Mouse (Mus musculus) urinary bladder, postnatal 25 days (tissue): Measurements from ENCODE around the gene Zyg11b.

Experiments
- DNase-seq: peaks from one replicate; pipeline ENCODE4 v3.0.0; 2022; ENCODE audit warnings: low spot score

Gene Zyg11b

DNA sequence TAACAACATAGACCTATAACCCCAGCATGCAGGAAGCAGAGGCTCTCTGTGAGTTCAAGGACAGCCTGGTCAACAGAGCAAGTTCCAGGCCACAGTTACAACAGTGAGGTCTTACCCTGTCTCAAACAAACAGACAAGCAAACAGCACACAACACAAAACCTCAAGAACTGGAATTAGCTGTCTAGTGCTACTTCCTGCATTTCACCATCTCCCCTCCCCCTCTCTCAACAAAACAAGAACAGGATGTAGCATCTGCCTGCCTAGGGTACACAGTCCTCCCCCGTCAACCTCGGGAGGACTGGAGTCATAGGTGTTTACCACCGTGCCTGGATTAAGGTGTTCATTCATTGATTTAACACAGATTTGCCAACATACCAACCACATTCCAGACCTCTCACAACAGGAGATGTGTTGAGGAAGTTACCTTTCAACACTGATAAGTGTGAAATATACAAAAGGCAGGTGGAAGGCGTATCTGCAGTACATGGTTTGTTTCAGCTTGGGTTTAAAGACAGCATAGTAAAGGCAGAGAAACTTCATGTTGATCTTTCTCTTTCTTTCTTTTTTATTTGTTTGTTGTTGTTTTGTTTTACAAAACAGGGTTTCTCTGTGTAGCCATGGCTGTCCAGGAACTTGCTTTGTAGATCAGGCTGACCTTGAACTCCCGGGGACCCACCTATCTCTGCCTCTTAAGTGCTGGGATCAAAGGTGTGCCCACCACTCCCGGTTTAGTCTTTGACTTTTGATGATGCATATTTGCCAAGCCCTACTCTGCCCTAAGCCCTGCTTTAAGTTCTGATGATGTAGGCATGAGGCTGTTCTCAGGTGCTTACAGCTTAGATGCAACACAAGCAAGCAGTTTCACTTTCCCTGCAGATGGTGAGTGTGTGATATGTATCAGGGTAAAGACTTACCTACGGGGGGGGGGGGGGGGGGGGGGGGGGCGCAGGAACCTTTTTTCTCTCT lies 18.0 kb upstream of the Zyg11b start:
- no peak for DNase-seq

DNA sequence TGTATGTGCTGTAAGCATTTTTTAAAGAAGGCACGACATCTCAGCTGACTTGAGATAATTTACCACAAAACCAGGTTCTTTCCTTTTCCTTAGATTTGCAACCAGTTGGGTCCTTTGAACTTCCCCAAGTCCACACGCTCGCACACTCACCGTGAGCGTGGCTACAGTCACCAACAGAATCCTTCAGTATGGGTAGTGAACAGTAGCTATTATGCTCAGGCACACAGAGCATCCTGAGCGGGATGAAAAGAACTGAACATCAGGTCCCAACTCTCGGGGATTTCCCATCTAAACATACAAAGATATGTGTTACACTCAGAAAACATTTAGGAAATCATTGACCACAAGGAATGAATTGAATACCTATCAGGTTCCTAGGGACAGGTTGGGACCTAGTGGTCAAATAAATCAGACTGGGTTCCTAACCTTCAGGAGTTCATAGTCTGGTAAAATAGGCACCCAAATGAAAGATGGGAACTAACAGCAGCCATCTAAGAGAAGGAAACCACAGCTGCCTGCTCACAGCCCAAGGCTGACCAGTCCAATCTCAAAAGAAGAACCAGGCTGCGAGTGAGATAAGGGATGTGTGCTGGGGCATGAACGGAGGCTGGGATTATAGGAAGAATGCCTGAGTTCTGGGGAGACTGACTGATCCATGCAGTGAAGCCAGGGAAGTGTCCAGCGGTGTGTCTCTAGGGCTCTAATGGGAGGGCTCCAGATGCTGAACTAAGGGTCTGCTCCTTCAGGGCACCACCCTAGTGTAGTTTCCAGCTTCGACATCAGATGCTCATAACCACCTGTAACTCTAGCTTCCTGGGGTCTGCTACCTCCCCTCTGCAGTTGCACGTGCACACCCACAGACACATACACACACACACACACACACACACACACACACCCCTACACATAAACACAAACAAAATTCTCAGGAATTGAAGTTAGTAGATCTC lies 17.0 kb upstream of the Zyg11b start:
- no peak for DNase-seq

DNA sequence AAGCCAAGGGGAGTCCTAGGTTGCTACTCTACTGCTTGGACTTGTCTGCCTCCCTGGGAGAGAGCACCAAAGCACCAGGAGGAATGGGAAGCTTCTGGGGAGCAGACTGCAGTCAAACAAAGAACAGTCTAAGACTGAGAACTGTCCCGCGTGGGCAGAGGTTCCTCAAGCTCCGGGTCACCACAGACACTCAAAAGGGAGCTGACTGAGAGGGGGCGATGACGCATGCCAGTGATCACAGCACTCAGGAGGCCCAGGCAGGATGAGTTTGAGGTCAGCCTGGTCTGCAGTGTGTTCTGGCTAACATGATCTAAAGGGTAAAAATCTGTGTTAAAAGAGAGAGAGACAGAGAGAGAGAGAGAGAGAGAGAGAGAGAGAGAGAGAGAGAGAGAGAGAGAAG lies 13.1 kb upstream of the Zyg11b start:
- DNase-seq, result no peak

DNA sequence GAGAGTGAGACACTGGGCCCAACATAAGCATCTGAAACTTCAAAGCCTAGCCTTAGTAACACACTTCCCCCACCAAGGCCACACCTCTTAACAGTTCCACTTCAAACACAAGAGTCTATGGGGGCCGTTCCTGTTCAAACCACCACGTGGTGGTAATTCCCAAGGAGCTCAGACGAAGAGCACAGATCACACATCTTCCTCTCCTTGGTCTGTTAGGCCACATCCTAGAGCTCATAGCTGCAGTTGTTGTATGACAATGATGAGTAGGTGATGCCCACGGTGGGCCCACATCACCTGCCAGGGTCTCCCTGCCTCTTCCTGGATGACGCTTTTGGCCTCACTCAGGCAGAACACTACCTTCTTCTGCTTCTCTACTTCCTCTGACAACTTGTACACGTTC lies 9.8 kb upstream of the Zyg11b start:
- DNase-seq, result no peak

DNA sequence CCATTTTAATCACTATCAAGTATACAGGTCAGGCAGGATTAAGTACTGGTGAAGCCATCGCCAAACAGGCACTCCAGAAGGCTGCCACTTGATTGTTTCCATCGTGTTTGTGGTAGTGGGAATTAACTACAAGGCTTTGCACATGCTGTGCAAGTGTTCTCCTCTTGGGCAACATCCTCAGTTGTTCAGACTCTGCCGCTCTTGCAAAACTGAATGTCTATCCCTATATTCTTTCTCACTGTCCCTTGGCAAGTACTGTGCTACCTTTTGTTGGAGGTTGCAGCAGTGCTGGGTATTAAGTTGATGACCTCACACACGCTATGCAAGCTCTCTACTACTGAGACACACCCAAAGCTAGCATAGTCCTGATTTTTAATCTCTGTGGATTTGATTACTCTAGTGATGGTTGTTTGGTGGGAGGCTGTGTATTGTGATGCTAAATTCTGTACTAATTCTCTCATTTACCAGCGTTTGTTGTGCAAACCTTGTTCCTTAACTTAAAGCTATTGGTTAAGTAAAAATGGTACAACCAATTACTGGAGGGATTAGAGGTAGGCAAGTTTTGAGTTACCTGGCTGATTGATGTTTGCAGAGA lies 1.5 kb upstream of the Zyg11b start:
- DNase-seq, result no peak

DNA sequence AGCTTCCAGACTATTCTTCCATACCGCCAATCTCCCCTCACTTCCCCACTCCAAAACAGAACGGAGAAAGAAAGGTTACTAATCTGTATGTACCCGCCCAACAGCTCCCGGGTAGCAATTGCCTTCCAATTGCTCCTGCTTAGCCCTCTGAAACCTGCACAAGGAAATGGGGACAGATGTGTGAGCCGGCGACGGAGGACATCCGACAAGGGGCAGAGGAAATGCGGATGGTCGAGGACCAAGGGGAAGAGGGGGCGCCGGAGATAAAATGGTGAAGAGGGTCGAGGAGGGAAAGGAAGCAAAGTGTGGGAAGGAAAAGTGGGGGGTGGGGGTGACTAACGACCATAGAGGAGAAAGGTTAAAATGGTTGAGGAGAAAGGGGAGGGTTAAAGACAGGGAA lies 630 bp downstream of the Zyg11b start:
- peak; percentile 17 for DNase-seq

DNA sequence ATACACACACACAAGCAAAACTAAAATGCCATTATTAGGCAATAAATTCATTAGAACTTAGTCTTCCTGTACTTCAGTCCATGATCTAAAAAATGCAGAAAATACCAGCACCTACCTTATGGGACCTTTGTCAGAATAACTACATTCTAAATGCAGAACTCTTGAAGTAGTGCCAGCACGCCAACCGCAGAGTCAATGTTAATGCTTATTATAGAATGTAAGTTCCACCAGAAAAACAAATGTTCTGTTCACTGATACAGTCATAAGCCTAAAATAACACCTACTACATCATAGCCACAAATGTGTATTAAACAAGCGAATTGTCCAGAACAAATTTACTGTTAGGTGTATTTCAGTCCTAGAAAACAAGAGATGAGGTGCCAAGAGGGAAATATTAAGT lies 23.9 kb downstream of the Zyg11b start:
- no peak for DNase-seq

DNA sequence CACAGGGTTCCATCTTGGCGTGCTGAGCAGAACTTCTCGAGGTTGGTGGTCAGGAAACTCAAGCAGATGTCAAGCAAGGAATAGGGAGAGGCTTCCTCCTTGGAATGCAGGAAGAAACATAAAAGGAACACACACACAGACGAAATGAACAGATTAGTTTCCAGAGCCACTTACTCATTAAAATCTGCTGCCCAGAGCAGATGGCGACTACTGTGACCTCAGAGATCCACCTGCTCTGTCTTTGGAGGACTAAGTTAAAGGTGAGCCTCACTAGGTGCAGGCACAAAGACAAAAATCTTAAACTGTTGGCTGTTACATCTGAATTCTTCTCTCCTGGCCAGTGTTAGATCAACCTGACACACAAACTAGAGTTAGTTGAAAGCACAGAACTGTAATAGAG lies 28.6 kb downstream of the Zyg11b start:
- DNase-seq, result no peak

DNA sequence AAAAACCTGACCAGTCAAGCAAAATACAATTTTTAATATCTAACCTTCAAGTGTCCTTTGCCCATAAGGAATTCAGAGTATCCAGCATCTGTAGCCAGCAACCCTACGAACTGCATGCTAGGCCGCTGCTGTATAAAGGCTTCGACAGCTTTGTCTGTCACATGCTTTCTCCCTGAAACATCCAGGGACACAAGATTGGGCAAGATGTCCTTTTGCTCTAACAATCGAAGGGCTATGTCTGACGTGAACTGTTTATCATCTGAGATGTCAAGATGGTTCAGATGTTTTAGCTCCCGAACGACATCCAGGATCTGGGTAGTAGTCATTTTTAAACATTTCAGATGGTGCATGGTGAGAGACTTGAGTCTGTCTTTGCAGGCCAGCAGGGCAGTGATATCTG lies 35.1 kb downstream of the Zyg11b start:
- no peak for DNase-seq

DNA sequence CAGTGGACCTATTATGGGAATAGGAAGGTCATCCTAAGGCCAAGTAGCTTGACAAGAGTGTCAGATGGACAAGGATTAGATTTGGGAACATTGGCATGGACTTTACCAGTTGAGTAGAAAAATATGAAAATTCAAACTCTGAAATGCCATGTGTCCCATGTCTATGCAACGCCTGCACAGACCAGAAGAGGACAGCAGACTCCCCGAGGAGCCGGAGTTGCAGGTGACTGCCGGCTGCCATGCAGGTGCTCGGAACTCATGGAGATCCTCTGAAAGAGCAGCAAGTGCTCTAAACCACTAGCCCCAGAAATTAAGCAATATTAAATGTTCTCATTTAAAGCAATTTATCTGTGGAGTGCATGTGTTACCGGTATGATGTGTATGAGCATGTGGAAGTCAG lies 47.6 kb downstream of the Zyg11b start:
- DNase-seq, result no peak

DNA sequence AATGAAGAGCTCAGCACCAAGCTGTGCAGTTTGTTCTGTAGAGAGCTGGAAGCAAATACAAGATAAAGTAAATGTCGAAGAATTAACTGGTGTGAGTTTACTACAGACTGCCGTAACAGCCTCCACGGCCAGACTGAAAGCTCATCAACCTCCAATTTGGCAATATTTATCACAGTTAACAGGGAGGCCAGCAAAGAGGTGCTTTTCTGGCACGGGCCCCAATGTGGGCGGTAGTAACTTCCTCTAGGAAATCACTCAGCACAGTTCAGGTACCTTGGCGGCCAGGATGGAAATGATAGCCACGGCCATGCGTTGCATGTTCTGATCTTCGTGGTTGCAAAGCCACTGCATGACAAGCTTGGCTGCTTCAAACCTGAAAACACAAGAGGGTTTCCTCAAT lies 50.4 kb downstream of the Zyg11b start:
- DNase-seq, result no peak

DNA sequence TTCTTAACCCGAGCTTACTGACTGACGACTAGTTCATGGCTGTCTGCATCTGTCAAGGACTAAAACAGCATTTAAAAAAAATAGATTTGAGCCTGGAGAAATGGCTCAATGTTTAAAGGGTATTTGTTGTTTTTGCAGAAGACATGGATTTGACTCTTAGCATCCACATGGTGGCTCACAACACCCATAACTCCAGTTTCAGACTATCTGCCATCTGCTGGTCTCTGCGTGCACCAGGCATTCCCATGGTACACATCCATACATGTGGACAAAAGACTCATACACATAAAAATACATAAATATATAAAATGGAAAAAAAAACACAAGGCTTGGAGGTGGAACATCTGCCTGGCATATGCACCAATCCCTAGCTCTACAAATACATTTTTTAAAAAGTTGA lies 51.6 kb downstream of the Zyg11b start:
- no peak for DNase-seq

DNA sequence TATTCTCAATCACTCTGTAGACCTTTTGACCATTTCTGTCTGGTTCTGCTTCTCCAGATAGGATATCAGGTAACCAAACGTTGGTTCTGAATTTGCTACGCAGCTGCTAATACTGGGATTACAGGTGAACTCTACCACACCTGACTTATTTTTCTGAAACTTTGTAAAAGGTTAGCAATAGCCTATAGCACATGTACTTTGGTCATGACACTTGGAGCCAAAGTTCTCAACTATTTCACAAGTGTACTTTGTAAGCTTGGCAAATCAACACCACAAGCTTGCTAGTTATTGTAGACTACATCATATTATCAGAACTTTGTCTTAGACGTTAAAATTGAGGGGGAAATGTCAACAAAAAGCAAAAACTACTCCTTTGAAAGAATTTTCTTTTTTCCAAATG lies 67.2 kb downstream of the Zyg11b start:
- no peak for DNase-seq

DNA sequence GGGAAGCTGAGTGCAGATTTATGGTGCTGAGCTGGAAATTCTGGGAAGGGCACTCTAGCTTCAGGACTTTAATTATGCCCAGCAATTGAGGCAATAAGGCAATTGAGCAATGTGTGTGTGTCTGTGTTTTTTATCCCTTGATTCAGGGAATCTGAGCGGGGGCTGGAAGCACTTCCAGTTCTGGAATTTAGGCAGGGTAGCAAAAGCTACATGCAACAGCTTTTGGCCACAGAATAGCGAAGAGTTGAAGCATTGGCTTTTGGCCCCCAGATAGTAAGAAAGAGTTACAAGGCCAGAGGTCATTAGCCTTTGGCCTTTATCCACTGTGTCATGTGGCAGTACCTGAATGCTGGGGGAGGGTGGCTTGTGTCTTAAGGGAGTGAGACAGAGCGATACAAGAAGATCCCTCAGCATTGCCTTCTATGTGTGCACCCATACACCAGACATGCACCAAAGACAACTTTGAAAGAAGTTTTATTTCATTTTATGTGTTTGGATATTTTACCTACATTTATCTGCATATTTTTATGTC lies 75.5 kb downstream of the Zyg11b start:
- DNase-seq, result no peak

DNA sequence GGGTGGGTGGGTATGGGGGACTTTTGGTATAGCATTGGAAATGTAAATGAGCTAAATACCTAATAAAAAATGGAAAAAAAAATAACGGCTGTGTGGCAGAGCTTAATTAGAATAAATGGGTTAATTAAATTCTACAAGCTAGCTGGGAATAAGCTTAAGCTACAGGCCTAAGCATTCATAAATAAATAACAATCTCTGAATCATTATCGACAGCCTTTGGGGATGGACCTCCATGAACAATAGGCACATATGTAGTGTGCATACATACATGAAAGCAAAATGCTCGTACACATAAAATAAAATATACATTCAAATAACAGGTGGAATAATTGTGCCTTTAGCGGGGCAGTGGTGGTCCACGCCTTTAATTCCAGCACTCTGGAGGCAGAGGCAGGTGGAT lies 78.4 kb downstream of the Zyg11b start:
- DNase-seq, result no peak

DNA sequence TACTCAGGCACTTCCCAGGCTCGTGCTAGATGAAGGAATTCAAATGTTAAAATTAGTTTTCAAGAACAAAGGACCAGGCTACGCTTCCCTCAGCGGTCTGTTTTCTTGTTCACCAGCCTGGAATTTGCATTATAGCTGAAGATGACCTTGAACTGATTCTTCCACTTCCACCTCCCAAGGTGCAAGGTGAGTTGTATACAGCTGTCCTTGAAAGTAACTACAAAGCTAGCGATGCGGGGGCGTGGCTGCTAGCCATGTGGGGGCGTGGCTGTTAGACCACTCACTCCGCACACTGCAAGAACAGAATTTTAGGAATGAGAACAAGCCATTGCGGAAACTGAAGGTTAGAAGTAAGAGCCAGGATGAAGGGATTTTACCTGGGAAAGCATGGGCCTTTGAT lies 81.9 kb downstream of the Zyg11b start:
- DNase-seq, result no peak

DNA sequence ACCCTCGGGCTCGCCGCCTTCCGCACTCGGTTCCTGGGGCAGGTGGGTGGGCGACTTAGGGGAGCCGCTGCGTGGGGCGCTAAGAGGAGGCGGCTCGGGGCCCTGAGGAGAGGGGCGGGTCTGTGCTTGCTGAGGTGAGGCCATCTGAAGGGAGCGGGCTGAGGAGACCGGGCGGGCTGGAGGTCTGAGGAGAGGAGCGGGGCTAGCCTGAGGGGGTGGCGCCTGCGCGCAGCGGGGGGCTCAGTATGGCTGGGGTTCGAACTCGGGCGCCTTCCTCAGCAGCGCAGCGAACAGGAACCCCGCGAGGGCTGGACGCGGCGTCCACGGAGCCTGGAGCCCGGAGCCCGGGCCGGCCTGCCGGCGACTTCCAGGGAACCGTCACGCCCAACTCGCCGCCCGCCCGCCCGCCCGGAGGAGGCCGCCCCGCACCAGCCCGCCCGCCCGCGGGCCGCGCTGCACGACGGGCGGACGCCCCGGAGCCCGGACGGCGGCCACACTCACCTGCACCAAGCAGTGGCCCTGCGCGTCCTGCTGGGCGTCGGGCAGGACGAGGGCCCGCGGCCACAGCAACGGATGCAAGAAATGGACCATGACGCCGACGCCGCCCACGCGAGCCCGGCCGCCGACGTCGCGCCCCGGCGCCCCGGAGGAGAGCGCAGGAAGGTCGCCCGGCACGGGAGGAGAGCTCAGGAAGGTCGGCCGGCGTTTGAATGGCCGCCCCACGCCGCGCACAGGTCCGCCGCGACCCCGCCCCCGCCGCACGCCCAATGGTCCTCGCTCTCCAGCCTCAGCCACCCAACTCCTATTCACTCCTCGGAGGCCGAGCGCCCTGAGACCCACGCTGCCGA lies 83.3 kb downstream of the Zyg11b start, which contains the start of gene Zyg11a:
Zyg11a (minus strand) TSS at position 717 of the 848 bp plus-strand sequence.
- peak; percentile 4 for DNase-seq

DNA sequence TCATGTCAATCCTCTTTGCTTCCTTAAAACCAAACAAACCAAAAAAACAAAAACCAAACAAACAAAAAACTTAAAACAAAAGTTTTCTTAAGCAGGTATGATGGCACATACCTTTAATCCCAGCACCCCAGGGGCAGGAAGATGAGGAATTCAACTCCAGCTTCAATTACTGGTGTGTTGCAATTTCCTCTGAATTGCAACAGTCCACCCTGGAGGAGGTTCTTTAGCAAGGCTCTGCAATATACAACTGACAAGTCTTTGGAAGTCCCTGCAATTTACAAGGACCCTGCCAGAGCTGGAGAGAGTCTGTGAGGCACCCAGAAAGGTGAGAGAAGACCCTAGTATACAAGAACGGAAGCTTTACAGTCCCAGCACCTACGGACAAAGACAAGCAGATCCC lies 87.9 kb downstream of the Zyg11b start:
- no peak for DNase-seq

DNA sequence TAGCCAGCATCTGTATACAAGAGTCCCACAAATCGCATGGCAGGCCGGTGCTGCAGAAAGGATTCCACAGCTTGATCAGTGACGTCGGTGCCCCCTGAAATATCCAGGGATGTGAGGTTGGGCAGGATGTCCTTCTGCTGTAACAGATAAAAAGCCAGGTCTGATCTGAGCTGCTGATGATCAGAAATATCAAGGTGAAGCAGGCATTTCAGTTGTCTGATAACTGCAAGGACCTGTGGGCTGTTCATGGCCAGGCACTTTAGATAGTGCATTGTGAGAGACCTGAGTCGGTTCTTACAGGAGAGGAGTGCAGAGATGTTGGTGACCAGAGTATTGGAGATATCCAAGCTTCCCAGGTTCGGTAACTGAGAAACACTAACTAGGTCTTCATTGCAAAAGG lies 96.3 kb downstream of the Zyg11b start:
- DNase-seq, result no peak

DNA sequence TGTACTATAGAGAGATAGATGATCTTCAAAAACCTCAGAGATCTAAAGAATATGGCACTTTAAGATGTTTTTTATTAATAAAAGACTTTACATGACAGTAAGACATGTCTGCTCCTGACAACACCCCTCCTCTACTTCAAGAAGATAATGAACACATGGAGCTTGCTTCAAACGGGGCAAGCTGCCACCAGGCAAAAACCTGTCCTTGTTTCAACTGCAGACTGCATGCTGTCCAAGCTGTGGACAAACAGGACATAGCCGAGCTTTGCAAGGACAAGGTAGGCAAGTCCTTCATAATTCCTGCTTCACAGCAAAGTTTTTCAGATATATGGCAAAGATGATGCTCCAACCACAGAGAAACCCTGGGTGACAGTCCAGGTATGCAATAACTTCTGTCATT lies 101.7 kb downstream of the Zyg11b start:
- no peak for DNase-seq

DNA sequence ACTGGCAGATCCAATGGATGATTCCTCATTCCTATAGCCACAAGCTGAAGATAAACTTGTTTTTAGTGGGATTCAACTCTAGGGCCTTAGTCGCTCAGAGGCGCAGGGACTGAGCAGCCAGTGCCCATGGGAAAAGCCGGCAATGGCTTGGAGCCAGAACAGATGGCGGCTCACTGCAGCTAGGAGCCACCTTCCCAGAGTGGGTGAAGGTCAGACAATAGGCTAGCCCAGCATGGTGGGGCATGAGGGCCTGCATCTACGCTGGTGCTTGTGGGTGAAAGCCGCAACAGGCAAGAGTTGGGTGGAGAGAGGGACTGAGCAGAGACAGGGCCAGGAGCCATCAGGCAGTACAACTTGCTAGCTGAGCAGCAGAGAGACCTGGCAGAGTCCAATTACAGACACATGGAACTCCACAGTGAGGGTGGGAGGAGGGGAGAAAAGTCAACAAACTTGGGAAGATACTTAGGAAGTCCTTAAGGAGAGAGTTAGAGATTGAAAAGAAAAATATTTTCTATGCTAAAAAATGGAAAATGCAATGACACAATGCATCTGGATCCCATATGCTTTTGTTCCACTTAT lies 104.5 kb downstream of the Zyg11b start:
- no peak for DNase-seq
